Mouse (Mus musculus): ENCODE data around the gene Prpf6. TPM values are rescaled to one million over a fixed set of nuclear protein-coding genes. Genes with fewer than 3 reads are reported as not detected.

The Prpf6 gene
- total RNA-seq, 2 experiments from 2014 or later, result 61.8 to 66.9 TPM

DNA sequence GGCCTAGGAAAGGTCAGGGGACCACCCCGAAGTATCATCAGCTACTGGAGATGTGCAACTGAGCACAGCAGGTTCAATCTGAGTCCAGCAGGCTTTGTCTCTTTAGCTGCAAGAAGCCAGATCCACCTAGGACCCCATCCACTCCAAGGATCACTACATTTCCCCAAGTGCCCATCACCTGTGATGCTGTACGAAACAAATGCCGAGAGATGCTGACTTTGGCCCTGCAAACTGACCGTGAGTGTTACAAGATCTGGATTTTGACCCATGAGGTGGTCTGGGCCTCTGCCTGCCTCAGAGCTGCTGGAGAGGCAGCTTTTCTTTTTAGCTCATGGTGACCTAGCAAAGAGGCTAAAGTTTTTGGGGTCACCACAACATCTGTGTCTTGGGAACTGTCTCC, 94.0 kb downstream of the Prpf6 start:
- DNase-seq, result no peak

DNA sequence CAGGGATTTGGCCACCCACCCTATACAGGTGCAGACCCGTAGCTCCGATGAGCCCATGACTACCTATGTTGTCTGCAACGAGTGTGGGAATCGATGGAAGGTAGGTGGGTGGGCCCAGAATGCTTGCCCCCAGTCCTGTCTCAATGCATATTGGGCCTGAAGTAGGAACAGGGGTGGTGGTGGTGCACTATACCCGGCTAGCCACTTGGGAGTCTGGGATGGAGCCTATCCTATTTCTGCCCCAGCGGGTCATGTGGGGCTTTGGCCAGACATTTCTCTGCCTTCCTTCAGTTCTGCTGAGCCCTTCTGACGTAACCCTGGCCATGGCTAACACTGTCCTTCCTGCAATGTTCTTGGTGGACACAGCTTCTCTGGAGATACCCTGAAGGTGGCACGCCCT, 95.9 kb downstream of the Prpf6 start:
- DNase-seq, result no peak

DNA sequence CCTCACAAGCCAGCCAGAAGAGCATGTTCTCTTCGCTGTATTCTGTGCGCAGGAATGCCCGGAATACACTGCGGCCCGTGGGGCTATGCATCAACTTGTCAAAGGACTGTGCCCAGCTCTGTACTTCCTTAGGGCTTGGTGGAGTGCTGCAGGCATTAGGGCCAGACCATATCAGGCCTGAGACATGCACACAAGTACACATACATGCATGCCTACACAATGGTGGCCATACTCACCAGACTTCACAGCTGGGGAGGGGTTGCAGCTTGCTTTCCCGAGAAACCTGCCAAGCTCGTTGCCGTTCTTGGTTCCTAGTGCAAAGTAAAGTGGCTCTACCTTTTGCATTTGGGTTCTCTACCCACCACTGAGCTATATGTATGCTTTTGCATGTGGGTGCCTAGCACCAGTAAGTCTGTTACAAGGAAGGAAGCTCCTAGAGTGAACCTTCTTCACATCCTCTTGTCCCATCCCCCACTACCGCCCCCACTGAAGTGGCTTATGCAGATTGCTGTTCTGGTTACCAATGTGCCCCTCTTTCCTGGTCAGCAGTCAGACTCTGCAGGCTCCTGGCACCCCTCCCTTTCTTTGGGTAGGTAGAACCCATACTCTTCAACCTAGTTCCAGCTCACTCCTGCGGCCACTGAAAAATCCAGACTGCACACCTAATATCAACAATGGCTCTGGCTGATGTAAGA, 97.9 kb downstream of the Prpf6 start:
- no peak for DNase-seq

DNA sequence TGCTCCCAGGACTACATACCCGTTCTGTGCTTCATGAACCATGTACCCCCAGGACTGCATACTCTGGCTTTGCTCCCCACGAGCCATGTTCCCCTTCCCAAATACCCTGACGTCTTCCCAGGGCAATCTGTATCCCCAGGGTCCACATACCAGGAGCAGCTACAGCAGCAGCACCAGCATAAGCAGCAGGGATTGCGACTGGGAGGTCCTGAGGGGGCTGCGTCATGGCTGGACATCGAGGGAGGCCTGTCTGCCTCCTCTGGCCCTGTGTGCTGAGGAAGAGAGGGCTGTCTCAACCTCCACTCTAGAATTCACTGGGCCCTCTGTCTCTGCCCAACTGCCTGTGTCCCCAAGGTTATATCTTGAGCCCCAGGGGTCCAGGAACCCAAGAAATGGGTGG, 99.4 kb downstream of the Prpf6 start:
- no peak for DNase-seq

DNA sequence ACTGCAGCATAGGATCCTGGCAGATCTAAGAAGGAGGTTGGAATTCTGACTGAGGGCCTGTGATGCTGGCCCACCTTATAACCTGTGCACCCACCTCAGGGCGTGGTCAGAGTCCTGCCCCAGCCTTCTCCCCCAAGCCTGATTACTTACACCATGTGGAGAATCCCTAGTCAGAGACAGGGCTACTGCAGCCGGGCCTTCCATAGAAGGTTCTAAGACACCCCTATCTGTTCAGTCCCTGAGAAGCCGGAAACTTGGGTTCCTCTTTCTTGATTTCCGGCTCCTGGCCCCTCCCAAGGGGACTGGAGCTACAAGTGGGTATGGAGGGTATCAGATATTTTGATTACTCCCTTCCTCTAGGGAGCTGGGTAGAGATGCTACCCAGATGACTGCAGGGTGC, 99.9 kb downstream of the Prpf6 start:
- no peak for DNase-seq

DNA sequence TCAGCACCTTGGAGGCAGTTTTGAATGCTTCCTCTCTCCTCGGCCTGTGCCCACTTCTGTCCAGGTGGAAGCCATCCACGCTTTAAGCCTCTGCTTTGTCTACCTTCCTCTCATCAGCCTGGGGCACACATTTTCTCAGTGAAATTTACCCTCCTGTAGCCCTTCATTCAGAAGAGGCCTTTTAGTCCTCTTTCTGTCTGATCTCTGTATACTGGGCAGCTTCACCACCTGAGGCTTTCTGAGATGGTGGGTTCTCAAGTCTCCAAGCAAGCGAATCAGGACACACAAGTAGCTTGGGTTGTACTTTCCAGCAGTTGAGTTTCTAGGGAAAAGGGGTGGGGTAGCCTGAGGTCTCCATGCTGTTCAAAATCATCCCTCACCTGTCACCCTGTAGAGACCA, 100.6 kb downstream of the Prpf6 start:
- DNase-seq, result no peak

DNA sequence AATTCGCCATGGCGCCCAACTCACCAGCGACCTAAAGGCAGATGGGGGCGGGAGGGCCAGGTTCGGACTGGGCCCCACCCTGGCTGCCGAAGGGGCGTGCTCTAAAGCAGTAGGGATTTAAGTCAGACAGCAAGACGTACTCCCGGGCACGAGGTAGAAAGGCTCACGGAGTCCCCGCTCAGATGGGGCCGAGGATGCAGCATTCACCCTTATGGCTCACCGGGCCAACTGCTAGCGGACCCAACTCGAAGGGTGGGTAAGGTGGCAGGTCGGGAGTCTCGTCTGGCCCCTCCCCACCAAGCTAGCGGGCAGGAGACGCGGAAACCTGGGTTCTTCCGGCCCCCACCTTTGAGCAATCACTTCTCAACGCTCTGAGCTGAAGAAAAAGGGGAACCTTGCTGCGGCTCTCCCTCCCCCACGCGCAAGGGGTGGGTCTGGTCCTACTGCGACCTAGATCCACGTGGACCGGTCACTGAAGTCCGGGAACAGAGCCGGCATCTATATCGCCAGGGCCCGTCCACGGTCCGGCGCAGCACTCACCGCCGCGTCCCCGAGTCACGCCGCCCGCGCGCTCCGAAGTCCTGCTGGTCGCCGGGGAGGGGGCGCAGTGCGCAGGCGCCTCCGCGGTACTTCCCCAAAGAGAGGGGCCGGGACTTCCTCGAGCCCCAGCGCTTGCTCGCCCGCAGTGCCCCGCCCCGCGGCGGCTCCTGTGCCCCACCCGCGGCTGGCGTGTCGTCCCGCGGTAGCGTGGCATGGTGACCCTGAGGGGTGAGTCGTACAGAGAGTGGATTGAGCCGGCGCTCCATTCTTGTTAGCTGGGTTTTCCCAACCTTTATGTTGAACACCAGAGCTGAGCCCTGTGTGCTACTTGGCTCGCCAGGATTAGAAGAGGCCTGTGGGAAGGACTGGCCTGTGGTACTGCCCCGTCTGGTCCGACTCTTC, 101.9 kb downstream of the Prpf6 start, which contains the start of gene Rgs19:
Gene Rgs19 (minus strand): TSS at position 639 of the 942 bp plus-strand sequence.
- peak; percentile 94 for DNase-seq

DNA sequence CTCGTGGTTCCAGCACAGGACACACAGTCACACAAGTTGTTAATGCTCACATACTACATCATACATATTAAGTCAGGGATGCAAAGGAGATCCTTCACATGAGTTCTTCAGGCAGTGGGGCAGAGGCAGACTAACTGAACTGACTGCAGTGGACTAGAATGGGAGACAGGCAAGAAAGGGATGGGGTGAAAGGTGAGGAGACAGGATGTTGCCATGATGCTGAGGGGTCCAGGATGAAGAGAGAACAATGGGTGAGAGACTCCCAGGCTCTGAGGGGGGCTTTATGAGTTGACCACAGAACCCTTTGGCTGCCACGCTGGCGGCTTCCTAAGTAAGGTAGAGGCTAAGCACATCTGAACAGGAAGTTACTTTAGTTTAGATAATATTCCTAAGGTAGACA, 102.9 kb downstream of the Prpf6 start:
- DNase-seq, result no peak

DNA sequence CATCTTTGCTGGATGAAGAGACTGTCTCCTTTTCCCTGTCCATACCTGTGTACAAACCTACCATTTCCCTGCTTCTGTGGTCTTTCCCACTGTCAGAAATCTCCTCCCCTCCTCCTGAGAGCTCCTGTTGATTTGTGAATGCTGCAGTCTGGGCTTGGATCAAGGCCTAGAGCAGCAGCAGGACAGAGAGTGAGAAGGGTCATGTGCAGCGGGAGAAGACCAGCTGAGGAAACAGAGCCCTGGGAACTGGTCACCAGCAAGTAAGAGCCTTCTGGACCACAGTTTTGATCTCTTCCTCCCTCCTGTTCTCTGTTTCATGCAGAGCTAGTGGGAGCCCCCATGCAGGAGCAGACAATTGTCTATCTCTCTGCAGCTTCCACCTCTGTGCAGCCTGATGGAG, 104.1 kb downstream of the Prpf6 start:
- no peak for DNase-seq

DNA sequence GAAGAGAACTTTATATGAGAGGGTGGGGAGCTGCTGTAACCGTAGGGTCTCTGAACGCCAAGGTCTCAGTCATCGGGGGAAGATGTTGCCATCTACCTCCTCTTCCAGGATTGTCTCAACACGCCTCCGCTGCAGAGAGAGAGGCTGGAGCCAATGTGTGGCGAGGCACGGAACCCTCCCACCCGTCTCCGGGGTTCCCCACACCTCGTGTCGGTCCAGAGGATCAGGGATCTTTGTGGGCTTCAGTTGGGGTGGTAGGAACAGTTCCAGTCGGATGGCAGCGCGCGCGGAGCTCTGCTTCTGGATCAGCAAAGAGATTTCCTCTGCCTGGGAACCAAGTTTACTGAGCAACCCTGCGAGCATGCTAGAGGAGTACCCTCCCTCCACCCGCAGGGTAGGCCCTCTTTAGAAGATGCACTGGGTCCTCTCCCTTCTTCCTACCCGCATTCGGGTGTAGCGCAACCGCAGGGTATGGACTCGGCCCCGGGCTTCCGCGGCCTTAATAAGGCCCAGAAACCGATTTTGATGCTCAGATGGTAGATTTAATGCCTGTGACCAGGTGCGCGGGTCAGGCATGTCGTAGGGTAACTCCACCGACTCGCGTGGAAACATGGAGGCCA, 105.2 kb downstream of the Prpf6 start:
- no peak for DNase-seq

DNA sequence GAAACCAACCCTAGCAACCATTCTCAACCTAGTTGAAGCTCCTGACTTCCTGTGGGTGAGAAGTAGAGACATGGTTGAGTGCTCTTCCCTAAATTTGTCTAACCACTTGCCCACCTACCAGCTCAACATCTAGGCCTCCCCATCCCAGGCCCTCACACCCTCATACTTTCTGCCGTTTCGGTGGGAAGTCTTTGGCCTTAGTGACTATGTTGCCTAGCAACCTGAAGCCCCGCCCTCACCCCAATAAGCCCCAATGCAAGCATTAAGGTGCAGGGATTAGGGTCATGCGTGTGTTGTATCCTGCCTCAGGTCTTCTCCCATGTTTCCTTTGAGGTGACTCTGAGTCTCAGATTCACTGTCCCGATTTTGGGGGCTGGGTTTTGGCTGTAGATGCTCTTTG, 106.6 kb downstream of the Prpf6 start, which contains the start of gene Lkaaear1:
Gene Lkaaear1 (minus strand): TSS at position 202 of the 400 bp plus-strand sequence.
- DNase-seq, result no peak

Small RNAs within 50 kb of the gene (microRNA-seq; reads per million reads assigned to microRNA genes)
- gene Mir7006, result not detected

Other genes starting within 250 kb of the Prpf6 start
- 10 to 100 TPM; 34.8 to 47.3 TPM for gene Zgpat, start 226.9 kb upstream of the Prpf6 start, total RNA-seq (2021)
- 10 to 100 TPM; 38.9 to 45.5 TPM for gene Arfrp1, start 226.5 kb upstream of the Prpf6 start, total RNA-seq (2021)
- 10 to 100 TPM; 13.4 to 18.1 TPM for gene Lime1, start 211.8 kb upstream of the Prpf6 start, total RNA-seq (2021)
- gene Zbtb46, start 132.4 kb upstream of the Prpf6 start, total RNA-seq (2021), result 10 to 100 TPM; 16.7 to 17.5 TPM
- gene Abhd16b, start 98.7 kb upstream of the Prpf6 start, total RNA-seq (2021), result not detected
- gene Tpd52l2, start 94.7 kb upstream of the Prpf6 start, total RNA-seq (2021), result 100 to 1,000 TPM; 104 to 114 TPM
- gene Dnajc5, start 71.4 kb upstream of the Prpf6 start, total RNA-seq (2021), result 10 to 100 TPM; 92.9 to 93.7 TPM
- 10 to 100 TPM; 77.0 to 79.8 TPM for gene Uckl1, start 7.0 kb upstream of the Prpf6 start, total RNA-seq (2021)
- gene Zfp512b, start 935 bp downstream of the Prpf6 start, total RNA-seq (2021), result 10 to 100 TPM; 43.1 to 61.3 TPM
- 10 to 100 TPM; 13.8 to 14.7 TPM for gene Samd10, start 7.3 kb downstream of the Prpf6 start, total RNA-seq (2021)
- gene Gm29797, start 65.2 kb downstream of the Prpf6 start, total RNA-seq (2021), result under 1 TPM in 1 of 2 experiments, not detected in 1; 0.43 TPM
- 10 to 100 TPM; 21.9 to 34.6 TPM for gene Sox18, start 79.8 kb downstream of the Prpf6 start, total RNA-seq (2021)
- 1 to 10 TPM; 5.8 to 7.0 TPM for gene Tcea2, start 88.4 kb downstream of the Prpf6 start, total RNA-seq (2021)
- 10 to 100 TPM; 24.7 to 25.6 TPM for gene Rgs19, start 102.1 kb downstream of the Prpf6 start, total RNA-seq (2021)
- gene Lkaaear1, start 106.6 kb downstream of the Prpf6 start, total RNA-seq (2021), result not detected
- gene Oprl1, start 123.1 kb downstream of the Prpf6 start, total RNA-seq (2021), result 1 to 10 TPM in 1 of 2 experiments, under 1 TPM in 1; 0.63 to 1.3 TPM
- 1 to 10 TPM; 2.7 to 3.7 TPM for gene Myt1, start 171.5 kb downstream of the Prpf6 start, total RNA-seq (2021)
- 10 to 100 TPM; 50.4 to 70.0 TPM for gene Pcmtd2, start 246.0 kb downstream of the Prpf6 start, total RNA-seq (2021)